Mouse (Mus musculus): Measurements from ENCODE around the gene Pla2g4e. TPM values are rescaled to one million over a fixed set of nuclear protein-coding genes. Genes with fewer than 3 reads are reported as not detected.

The Pla2g4e gene
- polyA plus RNA-seq, 1 experiment from 2014 or later, result 0.02 TPM

DNA sequence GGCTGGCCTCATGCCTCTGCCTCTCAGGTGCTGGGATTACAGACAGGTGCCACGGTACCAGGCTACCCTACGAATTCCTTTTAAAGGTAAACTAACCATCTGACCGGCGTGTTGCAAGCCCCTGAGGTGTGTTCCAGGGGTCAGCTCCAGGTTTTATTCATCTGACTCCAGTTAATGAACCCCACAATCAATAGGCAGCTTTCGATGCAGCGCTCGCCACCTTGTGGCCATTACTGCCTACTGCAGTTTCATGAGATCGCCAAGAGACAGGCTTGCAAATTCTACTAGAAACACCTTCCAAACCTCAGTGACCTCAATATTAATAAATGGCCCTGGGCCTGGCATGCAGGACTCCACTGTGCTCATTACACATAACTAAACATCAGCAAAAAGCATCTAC, 34.8 kb upstream of the Pla2g4e start:
- H3K36me3 ChIP-seq (ENCODE audit: control insufficient read depth, insufficient read depth, low read length), result no peaks in the 10 kb centered on the region
- no peaks in the 10 kb centered on the region for H3K9me3 ChIP-seq (ENCODE audit: control insufficient read depth, low read length)
- H3K4me1 ChIP-seq (ENCODE audit: control insufficient read depth, insufficient read depth, low read length), result no peaks in the 10 kb centered on the region
- ATAC-seq, result no peak
- WGBS, result 16% methylated on average over 8 of the region's 8 CpGs
- H3K27ac ChIP-seq (ENCODE audit: low read length), result no peak overlapping the region
- H3K27me3 ChIP-seq (replicated peaks; ENCODE audit: control insufficient read depth, insufficient read depth, low read length), result no peaks in the 10 kb centered on the region
- no peak overlapping the region for H3K9ac ChIP-seq (ENCODE audit: low read depth, low read length)
- H3K4me3 ChIP-seq (ENCODE audit: low read length), result no peak overlapping the region
- H3K4me2 ChIP-seq (ENCODE audit: low read depth, low read length), result no peak overlapping the region

DNA sequence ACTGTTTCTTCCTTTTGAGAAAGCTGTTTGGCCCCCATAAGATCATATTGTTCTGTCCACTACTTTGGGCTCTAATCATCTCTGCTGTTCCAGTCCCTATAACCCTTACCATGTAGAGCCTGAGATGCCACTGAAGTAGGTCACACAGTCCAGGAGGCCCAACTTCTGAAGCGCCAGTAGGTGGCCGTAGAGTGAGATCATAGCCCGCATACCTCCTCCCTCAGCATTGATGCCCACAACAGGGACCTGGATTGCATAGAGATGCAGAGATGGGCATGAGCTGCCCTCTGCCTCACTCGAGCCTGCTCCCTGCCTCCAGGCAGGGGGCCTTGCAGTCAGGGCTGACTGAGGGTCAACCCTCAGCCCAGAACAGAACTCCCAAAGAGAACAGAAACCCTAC, 31.8 kb upstream of the Pla2g4e start:
- no peaks in the 10 kb centered on the region for H3K36me3 ChIP-seq (ENCODE audit: control insufficient read depth, insufficient read depth, low read length)
- no peak overlapping the region for H3K4me2 ChIP-seq (ENCODE audit: low read depth, low read length)
- no peaks in the 10 kb centered on the region for H3K4me1 ChIP-seq (ENCODE audit: control insufficient read depth, insufficient read depth, low read length)
- no peak overlapping the region for H3K4me3 ChIP-seq (ENCODE audit: low read length)
- no peak overlapping the region for H3K9ac ChIP-seq (ENCODE audit: low read depth, low read length)
- H3K27me3 ChIP-seq (replicated peaks; ENCODE audit: control insufficient read depth, insufficient read depth, low read length), result no peaks in the 10 kb centered on the region
- ATAC-seq, result no peak
- 75% methylated on average over 4 of the region's 4 CpGs for WGBS
- H3K27ac ChIP-seq (ENCODE audit: low read length), result no peak overlapping the region
- H3K9me3 ChIP-seq (ENCODE audit: control insufficient read depth, low read length), result no peaks in the 10 kb centered on the region

DNA sequence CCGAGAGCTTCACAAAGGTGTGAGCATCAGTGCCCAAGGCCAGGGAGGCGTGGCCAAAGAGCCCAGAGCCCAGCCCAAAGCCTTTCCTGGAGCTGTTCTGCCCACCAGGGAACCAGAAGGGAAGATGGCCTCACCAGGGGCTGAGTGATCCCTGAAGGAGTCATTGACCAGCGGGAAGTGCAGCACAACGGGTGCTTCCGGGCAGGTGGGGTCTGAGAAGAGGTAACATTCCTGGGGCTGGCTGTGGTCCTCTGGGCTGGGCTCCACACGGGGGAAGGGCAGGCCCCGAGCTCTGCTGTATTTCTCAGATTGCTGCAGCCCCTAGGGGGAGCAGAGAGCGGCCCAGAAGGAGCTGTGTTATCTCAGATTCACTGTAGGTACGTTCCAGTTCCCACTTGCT, 23.5 kb upstream of the Pla2g4e start:
- Histone ChIP-seq H3K27me3 (replicated peaks; ENCODE audit: control insufficient read depth, insufficient read depth, low read length) (no peaks in the 10 kb centered on the region), H3K36me3 (ENCODE audit: control insufficient read depth, insufficient read depth, low read length) (no peaks in the 10 kb centered on the region), H3K9ac (ENCODE audit: low read depth, low read length) (no peak overlapping the region), H3K27ac (ENCODE audit: low read length) (no peak overlapping the region), H3K4me1 (ENCODE audit: control insufficient read depth, insufficient read depth, low read length) (no peaks in the 10 kb centered on the region), H3K4me3 (ENCODE audit: low read length) (peak overlapping the region; percentile 4; the same call in 1 of the 2 replicates), H3K4me2 (ENCODE audit: low read depth, low read length) (no peak overlapping the region; the same call in 1 of the 2 replicates), H3K9me3 (ENCODE audit: control insufficient read depth, low read length) (no peaks in the 10 kb centered on the region; the same call in 1 of the 2 replicates)
- WGBS, result 5% methylated on average over 9 of the region's 9 CpGs
- no peak; the same call in 1 of the 2 replicates for ATAC-seq

DNA sequence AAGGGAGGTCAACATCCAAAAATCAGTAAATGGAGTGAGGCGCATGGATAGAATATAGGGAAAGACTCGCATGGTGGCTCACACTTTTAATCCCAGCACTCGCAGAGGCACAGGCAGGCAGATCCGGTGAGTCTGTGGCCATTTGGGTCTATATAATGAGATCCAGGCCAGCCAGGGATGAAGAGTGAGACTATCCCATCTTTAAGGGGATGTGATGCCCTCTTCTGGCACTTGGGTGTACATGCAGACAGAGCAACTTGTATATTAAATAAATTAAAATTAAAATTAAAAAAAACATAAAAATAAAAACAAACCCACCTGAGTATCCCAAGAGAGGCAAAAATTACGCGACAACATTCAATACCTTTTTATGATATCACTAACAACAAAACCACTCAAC, 20.4 kb upstream of the Pla2g4e start:
- no peak for ATAC-seq
- WGBS, result 73% methylated on average over 6 of the region's 6 CpGs

DNA sequence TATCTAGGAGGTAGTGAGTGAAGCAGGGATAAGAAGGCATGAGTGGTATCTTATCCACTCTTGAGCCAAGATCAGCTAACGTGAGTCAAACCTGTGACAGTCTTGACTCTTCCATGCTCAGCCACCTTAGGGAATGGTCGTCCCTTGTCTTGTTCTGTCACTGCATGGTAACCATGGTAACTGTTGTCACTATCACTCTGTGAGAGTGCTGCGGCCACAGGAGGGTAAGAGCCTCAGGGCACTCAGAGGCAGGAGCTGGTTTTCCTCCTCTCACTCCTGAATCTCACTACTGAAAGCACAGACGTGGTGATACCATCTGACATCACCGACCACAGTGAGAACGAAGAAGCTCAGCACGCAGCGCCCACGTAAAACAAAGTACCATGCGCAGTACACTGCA, 19.7 kb upstream of the Pla2g4e start:
- no peak for ATAC-seq
- H3K9ac ChIP-seq (ENCODE audit: low read depth, low read length), result no peak overlapping the region
- no peaks in the 10 kb centered on the region for H3K36me3 ChIP-seq (ENCODE audit: control insufficient read depth, insufficient read depth, low read length)
- no peak overlapping the region for H3K27ac ChIP-seq (ENCODE audit: low read length)
- no peak overlapping the region for H3K4me2 ChIP-seq (ENCODE audit: low read depth, low read length)
- 67% methylated on average over 10 of the region's 10 CpGs for whole genome bisulfite sequencing
- no peaks in the 10 kb centered on the region for H3K4me1 ChIP-seq (ENCODE audit: control insufficient read depth, insufficient read depth, low read length)
- no peaks in the 10 kb centered on the region; the same call in 1 of the 2 replicates for H3K9me3 ChIP-seq (ENCODE audit: control insufficient read depth, low read length)
- no peaks in the 10 kb centered on the region for H3K27me3 ChIP-seq (replicated peaks; ENCODE audit: control insufficient read depth, insufficient read depth, low read length)
- H3K4me3 ChIP-seq (ENCODE audit: low read length), result no peak overlapping the region

More for the DNA sequence above, 20.4 kb upstream of the Pla2g4e start:
- Histone ChIP-seq H3K27ac (ENCODE audit: low read length) (no peak overlapping the region), H3K4me1 (ENCODE audit: control insufficient read depth, insufficient read depth, low read length) (no peaks in the 10 kb centered on the region), H3K9ac (ENCODE audit: low read depth, low read length) (no peak overlapping the region), H3K9me3 (ENCODE audit: control insufficient read depth, low read length) (no peaks in the 10 kb centered on the region; the same call in 1 of the 2 replicates), H3K4me3 (ENCODE audit: low read length) (no peak overlapping the region), H3K27me3 (replicated peaks; ENCODE audit: control insufficient read depth, insufficient read depth, low read length) (no peaks in the 10 kb centered on the region), H3K4me2 (ENCODE audit: low read depth, low read length) (no peak overlapping the region), H3K36me3 (ENCODE audit: control insufficient read depth, insufficient read depth, low read length) (no peaks in the 10 kb centered on the region)

- WGBS, result 38% methylated on average over 1 of the region's 1 CpGs
- H3K9ac ChIP-seq (ENCODE audit: low read depth, low read length), result no peak overlapping the region
- H3K4me1 ChIP-seq (ENCODE audit: control insufficient read depth, insufficient read depth, low read length), result no peaks in the 10 kb centered on the region
- no peaks in the 10 kb centered on the region; the same call in 1 of the 2 replicates for H3K9me3 ChIP-seq (ENCODE audit: control insufficient read depth, low read length)
- no peak overlapping the region for H3K4me2 ChIP-seq (ENCODE audit: low read depth, low read length)
- no peak for ATAC-seq
- no peak overlapping the region for H3K4me3 ChIP-seq (ENCODE audit: low read length)
- no peaks in the 10 kb centered on the region for H3K36me3 ChIP-seq (ENCODE audit: control insufficient read depth, insufficient read depth, low read length)
- no peaks in the 10 kb centered on the region for H3K27me3 ChIP-seq (replicated peaks; ENCODE audit: control insufficient read depth, insufficient read depth, low read length)
- H3K27ac ChIP-seq (ENCODE audit: low read length), result no peak overlapping the region
These were observed 17.7 kb upstream of the Pla2g4e start for GRCm38 (mm10) chr2:120262876-120263275.

- Histone ChIP-seq H3K4me3 (ENCODE audit: low read length) (no peak overlapping the region), H3K9me3 (ENCODE audit: control insufficient read depth, low read length) (no peaks in the 10 kb centered on the region; the same call in 1 of the 2 replicates), H3K27me3 (replicated peaks; ENCODE audit: control insufficient read depth, insufficient read depth, low read length) (no peaks in the 10 kb centered on the region), H3K4me1 (ENCODE audit: control insufficient read depth, insufficient read depth, low read length) (no peaks in the 10 kb centered on the region), H3K27ac (ENCODE audit: low read length) (no peak overlapping the region), H3K4me2 (ENCODE audit: low read depth, low read length) (no peak overlapping the region), H3K36me3 (ENCODE audit: control insufficient read depth, insufficient read depth, low read length) (no peaks in the 10 kb centered on the region), H3K9ac (ENCODE audit: low read depth, low read length) (no peak overlapping the region)
- 57% methylated on average over 3 of the region's 3 CpGs for WGBS
- ATAC-seq, result no peak
These were observed 16.2 kb upstream of the Pla2g4e start for GRCm38 (mm10) chr2:120261346-120261745.

DNA sequence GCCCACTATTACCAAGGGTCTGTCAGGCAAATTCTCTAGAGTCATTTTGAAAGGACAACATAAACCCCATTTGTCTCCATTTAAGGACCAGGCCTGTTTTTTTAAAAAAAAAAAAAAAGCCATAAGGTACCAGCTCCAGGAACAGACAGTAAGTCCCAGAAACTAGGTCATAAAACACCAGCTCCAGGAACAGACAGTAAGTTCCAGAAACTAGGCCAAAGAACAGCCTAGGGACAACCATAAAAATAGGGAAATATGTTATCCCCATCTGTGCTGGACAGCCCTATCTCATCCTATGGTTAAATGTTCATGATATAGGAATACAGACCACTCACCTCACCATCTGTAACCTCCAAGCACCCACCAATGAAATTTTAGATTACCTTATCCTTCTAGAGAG, 11.1 kb upstream of the Pla2g4e start:
- no peaks in the 10 kb centered on the region for H3K27me3 ChIP-seq (replicated peaks; ENCODE audit: control insufficient read depth, insufficient read depth, low read length)

DNA sequence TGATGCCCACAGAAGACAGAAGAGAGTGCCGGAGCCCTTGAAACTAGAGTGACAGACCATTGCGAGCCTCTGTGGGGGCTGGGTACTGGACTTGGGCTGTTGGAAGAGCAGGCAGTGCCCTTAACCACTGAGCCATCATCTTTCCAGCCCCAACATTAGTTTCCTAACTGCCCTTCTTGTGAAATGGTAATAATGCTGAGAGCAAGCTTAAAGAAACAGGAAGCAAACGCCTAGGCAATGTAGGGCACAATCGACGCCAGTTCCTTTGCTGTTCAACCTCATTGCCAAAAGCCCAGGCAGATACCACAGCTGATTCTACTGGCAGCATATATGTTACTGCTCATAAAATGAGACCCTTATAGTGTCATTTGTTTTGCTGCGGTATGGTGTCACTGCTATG, 7.5 kb upstream of the Pla2g4e start:
- no peaks in the 10 kb centered on the region for H3K27me3 ChIP-seq (replicated peaks; ENCODE audit: control insufficient read depth, insufficient read depth, low read length)
- WGBS, result 89% methylated on average over 6 of the region's 6 CpGs
- H3K9me3 ChIP-seq (ENCODE audit: control insufficient read depth, low read length), result no peaks in the 10 kb centered on the region
- ATAC-seq, result no peak
- no peak overlapping the region for H3K9ac ChIP-seq (ENCODE audit: low read depth, low read length)
- H3K27ac ChIP-seq (ENCODE audit: low read length), result no peak overlapping the region
- H3K36me3 ChIP-seq (ENCODE audit: control insufficient read depth, insufficient read depth, low read length), result no peaks in the 10 kb centered on the region
- no peak overlapping the region for H3K4me2 ChIP-seq (ENCODE audit: low read depth, low read length)
- no peak overlapping the region for H3K4me3 ChIP-seq (ENCODE audit: low read length)
- no peaks in the 10 kb centered on the region for H3K4me1 ChIP-seq (ENCODE audit: control insufficient read depth, insufficient read depth, low read length)

More for the DNA sequence above, 11.1 kb upstream of the Pla2g4e start:
- Histone ChIP-seq H3K9ac (ENCODE audit: low read depth, low read length) (no peak overlapping the region), H3K4me1 (ENCODE audit: control insufficient read depth, insufficient read depth, low read length) (no peaks in the 10 kb centered on the region), H3K4me2 (ENCODE audit: low read depth, low read length) (no peak overlapping the region), H3K36me3 (ENCODE audit: control insufficient read depth, insufficient read depth, low read length) (no peaks in the 10 kb centered on the region), H3K9me3 (ENCODE audit: control insufficient read depth, low read length) (no peaks in the 10 kb centered on the region), H3K27ac (ENCODE audit: low read length) (no peak overlapping the region), H3K4me3 (ENCODE audit: low read length) (no peak overlapping the region)
- no peak for ATAC-seq

DNA sequence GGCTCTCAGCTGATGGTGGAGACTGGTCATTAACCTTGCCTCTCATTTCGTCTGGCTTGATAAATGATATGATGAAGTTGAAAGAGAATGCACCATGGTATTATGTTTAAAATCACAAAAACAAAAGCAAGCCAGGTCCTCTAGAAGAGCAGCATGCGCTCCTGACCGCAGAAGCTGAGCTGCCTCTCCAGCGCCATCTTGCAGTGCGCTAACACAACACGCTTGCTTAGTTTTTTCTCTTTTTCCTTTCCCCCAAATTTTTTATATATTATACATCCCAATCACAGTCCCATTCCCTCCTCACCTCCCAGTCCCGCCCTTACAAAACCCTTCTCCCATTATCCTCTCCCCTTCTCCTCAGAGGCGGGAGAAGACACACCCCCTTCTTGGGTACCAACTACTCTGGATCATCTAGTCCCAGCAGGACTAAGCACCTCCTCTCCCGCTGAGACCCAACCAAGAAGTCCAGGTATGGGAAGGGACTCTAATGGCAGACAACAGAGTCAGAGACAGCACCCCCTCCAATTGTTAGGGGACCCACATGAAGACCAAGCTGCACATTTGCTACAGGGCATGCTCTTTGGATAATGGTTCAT, 384 bp upstream of the Pla2g4e start:
- Histone ChIP-seq H3K4me2 (ENCODE audit: low read depth, low read length) (peak overlapping the region; percentile 72), H3K27ac (ENCODE audit: low read length) (no peak overlapping the region), H3K4me1 (ENCODE audit: control insufficient read depth, insufficient read depth, low read length) (peaks cover 5% of the 10 kb centered on the region), H3K4me3 (ENCODE audit: low read length) (peak overlapping the region; percentile 40), H3K36me3 (ENCODE audit: control insufficient read depth, insufficient read depth, low read length) (no peaks in the 10 kb centered on the region), H3K9me3 (ENCODE audit: control insufficient read depth, low read length) (no peaks in the 10 kb centered on the region), H3K9ac (ENCODE audit: low read depth, low read length) (no peak overlapping the region; the same call in 1 of the 2 replicates), H3K27me3 (replicated peaks; ENCODE audit: control insufficient read depth, insufficient read depth, low read length) (peaks cover 17% of the 10 kb centered on the region; the same call in 1 of the 2 replicates)
- WGBS, result 20% methylated on average over 9 of the region's 9 CpGs
- no peak for ATAC-seq

Measured in intestine, embryonic 16.5 days (tissue).